Mouse (Mus musculus) kidney, postnatal 0 days (tissue): ENCODE data around the gene Pik3r3. TPM values are rescaled to one million over a fixed set of nuclear protein-coding genes. Genes with fewer than 3 reads are reported as not detected.
A peak's percentile ranks its signal among the peaks of the same experiment; 100 is the strongest.

Source experiments
- ATAC-seq: fragments of 200-750 bp; cut with Nextera tagmentation; replicated peaks from 2 replicates; pipeline ENCODE4 v1.8.0; 2017; ENCODE audit warnings: low read depth, moderate number of reproducible peaks, moderate TSS enrichment, moderate library complexity; ENCODE audit not compliant: low FRiP score
- DNase-seq: peaks from one replicate; pipeline ENCODE4 v3.0.0-alpha.2; 2016; ENCODE audit warnings: low spot score
- H3K27ac ChIP-seq: fragments of 300-500 bp; sonication (generic); 2 replicates; pipeline ENCODE4 v1.5.1; 2014; ENCODE audit warnings: mild to moderate bottlenecking
- H3K27me3 ChIP-seq: fragments of 300-500 bp; sonication (generic); 2 replicates; pipeline ENCODE4 v1.6.1; 2014; ENCODE audit warnings: low read length, mixed read lengths; ENCODE audit not compliant: insufficient read depth
- H3K36me3 ChIP-seq: fragments of 300-500 bp; sonication (generic); 2 replicates; pipeline ENCODE4 v1.6.1; 2014; ENCODE audit warnings: low read length, mixed read lengths; ENCODE audit not compliant: insufficient read depth
- H3K4me1 ChIP-seq: fragments of 300-500 bp; sonication (generic); replicated peaks from 2 replicates; pipeline ENCODE4 v1.6.1; 2014; ENCODE audit warnings: antibody characterized with exemption, low read length, mixed read lengths; ENCODE audit not compliant: insufficient read depth
- H3K4me2 ChIP-seq: fragments of 300-500 bp; sonication (generic); 2 replicates; pipeline ENCODE4 v1.6.1; 2014; ENCODE audit warnings: mild to moderate bottlenecking, low read length, moderate library complexity, mixed read lengths
- H3K4me3 ChIP-seq: fragments of 300-500 bp; sonication (generic); replicated peaks from 2 replicates; pipeline ENCODE4 v1.5.1; 2014; ENCODE audit warnings: low read depth, low read length
- H3K9ac ChIP-seq: fragments of 300-500 bp; sonication (generic); 2 replicates; pipeline ENCODE4 v1.6.1; 2014; ENCODE audit warnings: low read depth, low read length
- H3K9me3 ChIP-seq: fragments of 300-500 bp; sonication (generic); replicated peaks from 2 replicates; pipeline ENCODE4 v1.6.1; 2016; ENCODE audit warnings: low read length, inconsistent platforms, mixed read lengths
- CTCF ChIP-seq: IDR thresholded peaks from 2 replicates; pipeline ENCODE4 v1.5.1; 2016; ENCODE audit warnings: antibody characterized with exemption, low read depth, mild to moderate bottlenecking, moderate library complexity
- WGBS: fragments of 180-500 bp; shearing (Covaris S2); extraction: QIAGEN DNeasy Blood & Tissue Kit; methylation state at CpG from one replicate; pipeline ENCODE4 v1.1.7; 2014; 5-methylcytosine and 5-hydroxymethylcytosine counted together
- polyA plus RNA-seq: library from polyadenylated mRNA; unstranded; fragments of >200 nt; fragmentation: Nextera tagmentation; extraction: Ambion mirVana; gene quantifications from 2 replicates; pipeline ENCODE4 v1.2.1, GENCODE M21; 2015

The Pik3r3 gene
- polyA plus RNA-seq, 1 experiment from 2014 or later = 13.9 TPM

- no peak for ATAC-seq
- no peaks in the 10 kb centered on the region for H3K4me1 ChIP-seq
- WGBS = 26% methylated on average over 4 of the region's 4 CpGs
- no peak overlapping the region for H3K27ac ChIP-seq
- DNase-seq = peak; percentile 46
- H3K36me3 ChIP-seq = no peaks in the 10 kb centered on the region
- no peak overlapping the region for H3K9ac ChIP-seq
- no peaks in the 10 kb centered on the region for H3K27me3 ChIP-seq
- H3K4me3 ChIP-seq = no peak overlapping the region
- H3K4me2 ChIP-seq = no peak overlapping the region
- H3K9me3 ChIP-seq = no peaks in the 10 kb centered on the region
- TF ChIP-seq CTCF = no peak
These were observed 29.1 kb upstream of the Pik3r3 start for GRCm38 (mm10) chr4:116192286-116192835.

GRCm38 (mm10) chr4:116193583-116194383 lies 27.6 kb upstream of the Pik3r3 start:
- 71% methylated on average over 9 of the region's 9 CpGs for WGBS
- Histone ChIP-seq H3K4me2 (no peak overlapping the region), H3K4me3 (no peak overlapping the region), H3K9ac (no peak overlapping the region), H3K36me3 (no peaks in the 10 kb centered on the region), H3K4me1 (no peaks in the 10 kb centered on the region), H3K9me3 (no peaks in the 10 kb centered on the region), H3K27ac (no peak overlapping the region), H3K27me3 (no peaks in the 10 kb centered on the region)
- DNase-seq (no peak), ATAC-seq (no peak)
- no peak for TF ChIP-seq CTCF

- Histone ChIP-seq H3K9me3 (no peaks in the 10 kb centered on the region), H3K27ac (no peak overlapping the region), H3K36me3 (no peaks in the 10 kb centered on the region), H3K4me3 (no peak overlapping the region), H3K4me2 (no peak overlapping the region), H3K4me1 (no peaks in the 10 kb centered on the region), H3K9ac (no peak overlapping the region), H3K27me3 (no peaks in the 10 kb centered on the region)
- DNase-seq = no peak
- peak; percentile 48 for TF ChIP-seq CTCF
- ATAC-seq = no peak
- WGBS = 77% methylated on average over 2 of the region's 2 CpGs
These were observed 23.0 kb upstream of the Pik3r3 start for GRCm38 (mm10) chr4:116198422-116198821.

- 60% methylated on average over 3 of the region's 3 CpGs for WGBS
- H3K4me1 ChIP-seq = no peaks in the 10 kb centered on the region
- H3K4me2 ChIP-seq = no peak overlapping the region
- no peaks in the 10 kb centered on the region for H3K27me3 ChIP-seq
- no peak overlapping the region for H3K9ac ChIP-seq
- no peak overlapping the region for H3K27ac ChIP-seq
- no peaks in the 10 kb centered on the region for H3K36me3 ChIP-seq
- H3K4me3 ChIP-seq = no peak overlapping the region
- no peak for ATAC-seq
- H3K9me3 ChIP-seq = no peaks in the 10 kb centered on the region
- no peak for DNase-seq
- no peak for TF ChIP-seq CTCF
These were observed 17.0 kb upstream of the Pik3r3 start for GRCm38 (mm10) chr4:116204422-116204821.

- no peak overlapping the region for H3K4me3 ChIP-seq
- H3K4me1 ChIP-seq = no peaks in the 10 kb centered on the region
- H3K36me3 ChIP-seq = no peaks in the 10 kb centered on the region
- WGBS = 66% methylated on average over 4 of the region's 4 CpGs
- no peaks in the 10 kb centered on the region for H3K9me3 ChIP-seq
- DNase-seq (no peak), ATAC-seq (no peak)
- H3K27ac ChIP-seq = no peak overlapping the region
- H3K9ac ChIP-seq = no peak overlapping the region
- no peak overlapping the region for H3K4me2 ChIP-seq
- TF ChIP-seq CTCF = no peak
- H3K27me3 ChIP-seq = no peaks in the 10 kb centered on the region
These were observed 14.9 kb upstream of the Pik3r3 start for GRCm38 (mm10) chr4:116206531-116206930.

GRCm38 (mm10) chr4:116208891-116209290 lies 12.5 kb upstream of the Pik3r3 start:
- Histone ChIP-seq H3K9ac (no peak overlapping the region), H3K4me3 (no peak overlapping the region), H3K27ac (no peak overlapping the region), H3K4me1 (no peaks in the 10 kb centered on the region), H3K4me2 (no peak overlapping the region), H3K27me3 (no peaks in the 10 kb centered on the region), H3K9me3 (no peaks in the 10 kb centered on the region), H3K36me3 (no peaks in the 10 kb centered on the region)
- 78% methylated on average over 1 of the region's 1 CpGs for WGBS
- no peak for TF ChIP-seq CTCF
- DNase-seq (no peak), ATAC-seq (no peak)
